27 mouse cellular contexts compared by ENCODE assay signal in genomic region chr7:24987941-24988340, GRCm38 (mm10). TPM values are rescaled to one million over a fixed set of nuclear protein-coding genes. Genes with fewer than 3 reads are reported as not detected.
"Had no signal": no experiment of that assay in that cellular context is flagged by ENCODE, and none has a peak within 500 bp of the region (broad histone marks: within the 10 kb centered on the region; RNA-seq: fewer than 3 reads in every experiment).

No protein-coding gene starts in this region.

- ATAC-seq: midbrain, embryonic 15.5 days had no signal

- H3K4me2 ChIP-seq: liver, embryonic 13.5 days; midbrain, embryonic 12.5 days; midbrain, embryonic 15.5 days; neural tube, embryonic 13.5 days; stomach, embryonic 15.5 days had no signal

- H3K27me3 ChIP-seq: liver, embryonic 13.5 days; midbrain, embryonic 12.5 days; midbrain, embryonic 15.5 days; neural tube, embryonic 13.5 days; stomach, embryonic 15.5 days had no signal

- H3K9ac ChIP-seq: liver, embryonic 13.5 days; midbrain, embryonic 12.5 days; midbrain, embryonic 15.5 days; neural tube, embryonic 13.5 days; stomach, embryonic 15.5 days had no signal

- H3K27ac ChIP-seq: liver, embryonic 13.5 days; midbrain, embryonic 12.5 days; midbrain, embryonic 15.5 days; neural tube, embryonic 13.5 days; stomach, embryonic 15.5 days had no signal

- H3K36me3 ChIP-seq: liver, embryonic 13.5 days; stomach, embryonic 15.5 days had no signal

- H3K4me3 ChIP-seq: liver, embryonic 13.5 days; midbrain, embryonic 12.5 days; midbrain, embryonic 15.5 days; myocyte; neural tube, embryonic 13.5 days; stomach, embryonic 15.5 days had no signal

- H3K9me3 ChIP-seq: liver, embryonic 13.5 days; midbrain, embryonic 12.5 days; midbrain, embryonic 15.5 days; neural tube, embryonic 13.5 days; stomach, embryonic 15.5 days had no signal

- H3K4me1 ChIP-seq: liver, embryonic 13.5 days; midbrain, embryonic 12.5 days; midbrain, embryonic 15.5 days; neural tube, embryonic 13.5 days; stomach, embryonic 15.5 days had no signal

- DNase-seq: kidney, adult 2 months; kidney, postnatal 10 days; kidney, postnatal 4 days; liver, embryonic 13.5 days; lung, adult 2 months; lung, postnatal 14 days; lung, postnatal 4 days; retina, postnatal 1 day; right cerebral cortex, postnatal 25 days; spleen, adult 18-20 months had no signal

RNA-seq across cellular contexts. Expression of gene Gm4881, which starts 43.6 kb away (rescaled TPM):
- total RNA-seq: layer of hippocampus, adult 18-20 months; layer of hippocampus, postnatal 14 days; left cerebral cortex, adult 8-10 months; left cerebral cortex, postnatal 25 days; liver, adult 2 months; megakaryocyte progenitor cell, adult 5-6 weeks; monocyte, adult 5-6 weeks; neutrophil, adult 5-6 weeks had no signal
- polyA plus RNA-seq: kidney, adult 2 months; kidney, embryonic 14.5 days; limb, embryonic 11.5 days; liver, adult 2 months; liver, embryonic 13.5 days; liver, embryonic 16.5 days; lung, adult 2 months; lung, embryonic 16.5 days; myocyte; stomach, embryonic 15.5 days had no signal
